Mouse (Mus musculus) neural tube, embryonic 12.5 days (tissue): Measurements from ENCODE around the gene Klhl6. TPM values are rescaled to one million over a fixed set of nuclear protein-coding genes. Genes with fewer than 3 reads are reported as not detected.

Experiments
- ATAC-seq: fragments of 200-750 bp; cut with Nextera tagmentation; 2 replicates; pipeline ENCODE4 v1.8.0; 2017; ENCODE audit warnings: low read depth, mild to moderate bottlenecking, moderate TSS enrichment, moderate library complexity; ENCODE audit not compliant: low FRiP score
- H3K27ac ChIP-seq: fragments of 300-500 bp; sonication (generic); 2 replicates; pipeline ENCODE4 v1.5.1; 2016
- H3K27me3 ChIP-seq: fragments of 300-500 bp; sonication (generic); replicated peaks from 2 replicates; pipeline ENCODE4 v1.6.1; 2016; ENCODE audit warnings: mild to moderate bottlenecking
- H3K36me3 ChIP-seq: fragments of 300-500 bp; sonication (generic); 2 replicates; pipeline ENCODE4 v1.6.1; 2016; ENCODE audit warnings: mild to moderate bottlenecking
- H3K4me1 ChIP-seq: fragments of 300-500 bp; sonication (generic); 2 replicates; pipeline ENCODE4 v1.6.1; 2016
- H3K4me2 ChIP-seq: fragments of 300-500 bp; sonication (generic); replicated peaks from 2 replicates; pipeline ENCODE4 v1.6.1; 2016; ENCODE audit warnings: mild to moderate bottlenecking
- H3K4me3 ChIP-seq: fragments of 300-500 bp; sonication (generic); 2 replicates; pipeline ENCODE4 v1.5.1; 2016
- H3K9ac ChIP-seq: fragments of 300-500 bp; sonication (generic); 2 replicates; pipeline ENCODE4 v1.6.1; 2016; ENCODE audit warnings: mild to moderate bottlenecking
- H3K9me3 ChIP-seq: fragments of 300-500 bp; sonication (generic); 2 replicates; pipeline ENCODE4 v1.6.1; 2016; ENCODE audit warnings: mild to moderate bottlenecking
- WGBS: fragments of 180-500 bp; shearing (Covaris S2); methylation state at CpG from one replicate; pipeline ENCODE4 v1.1.7; 2016; 5-methylcytosine and 5-hydroxymethylcytosine counted together
- polyA plus RNA-seq: library from polyadenylated mRNA; unstranded; fragments of >200 nt; fragmentation: Nextera tagmentation; extraction: Ambion mirVana; gene quantifications from 2 replicates; pipeline ENCODE4 v1.2.1, GENCODE M21; 2016

Gene Klhl6
- polyA plus RNA-seq, 1 experiment from 2014 or later = 7.9 TPM

DNA sequence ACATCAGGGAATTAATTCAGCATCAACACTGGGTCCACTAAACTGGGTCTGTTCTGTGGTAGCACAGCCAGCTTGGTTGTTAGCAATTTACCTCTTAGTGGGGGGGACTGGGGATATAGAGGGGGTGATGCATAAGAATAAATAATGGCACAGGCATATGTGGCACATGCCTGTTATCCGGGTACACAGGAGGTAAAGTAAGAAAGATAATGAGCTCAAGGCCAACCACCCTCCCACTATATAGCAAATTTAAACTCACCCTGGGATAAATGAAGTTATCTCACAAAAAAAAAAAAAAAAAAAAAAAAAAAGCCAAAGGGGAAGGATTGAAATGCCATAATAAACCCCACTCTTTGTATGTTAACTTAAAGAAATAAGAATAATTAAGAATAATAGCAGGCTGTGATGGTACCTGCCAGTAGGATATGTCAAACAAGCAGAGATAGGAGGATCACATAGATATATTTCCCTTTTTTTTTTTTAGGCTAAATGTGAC is 14.9 kb downstream of the Klhl6 start:
- 88% methylated on average over 1 of the region's 1 CpGs for WGBS
- H3K27me3 ChIP-seq = no peaks in the 10 kb centered on the region
- H3K36me3 ChIP-seq = no peaks in the 10 kb centered on the region
- no peak for ATAC-seq
- H3K4me1 ChIP-seq = no peaks in the 10 kb centered on the region
- no peaks in the 10 kb centered on the region for H3K9me3 ChIP-seq
- no peak overlapping the region for H3K4me3 ChIP-seq
- H3K9ac ChIP-seq = no peak overlapping the region
- H3K4me2 ChIP-seq = no peak overlapping the region
- H3K27ac ChIP-seq = no peak overlapping the region

DNA sequence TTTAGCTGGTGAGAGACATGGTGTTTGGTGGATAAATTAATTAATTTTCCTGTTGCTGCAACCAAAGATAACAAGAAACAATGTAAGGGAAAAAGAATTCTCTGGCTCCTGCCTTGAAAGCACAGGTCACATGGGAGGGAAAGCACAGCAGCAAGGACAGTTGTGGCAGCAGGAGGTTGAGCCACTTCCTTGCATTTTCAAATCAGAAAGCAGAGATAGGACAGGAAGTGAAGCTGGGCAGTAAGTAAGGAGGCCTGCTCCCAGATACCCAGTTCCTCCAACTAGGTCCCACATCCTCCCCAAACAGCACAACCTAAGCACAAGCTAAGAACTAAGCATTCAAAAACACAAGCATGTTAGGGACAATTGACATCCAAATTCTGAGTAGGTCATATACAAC is 15.9 kb downstream of the Klhl6 start:
- Histone ChIP-seq H3K4me3 (no peak overlapping the region), H3K36me3 (no peaks in the 10 kb centered on the region), H3K9ac (no peak overlapping the region), H3K27ac (no peak overlapping the region), H3K4me2 (no peak overlapping the region), H3K4me1 (no peaks in the 10 kb centered on the region), H3K27me3 (no peaks in the 10 kb centered on the region), H3K9me3 (no peaks in the 10 kb centered on the region)
- ATAC-seq = no peak

DNA sequence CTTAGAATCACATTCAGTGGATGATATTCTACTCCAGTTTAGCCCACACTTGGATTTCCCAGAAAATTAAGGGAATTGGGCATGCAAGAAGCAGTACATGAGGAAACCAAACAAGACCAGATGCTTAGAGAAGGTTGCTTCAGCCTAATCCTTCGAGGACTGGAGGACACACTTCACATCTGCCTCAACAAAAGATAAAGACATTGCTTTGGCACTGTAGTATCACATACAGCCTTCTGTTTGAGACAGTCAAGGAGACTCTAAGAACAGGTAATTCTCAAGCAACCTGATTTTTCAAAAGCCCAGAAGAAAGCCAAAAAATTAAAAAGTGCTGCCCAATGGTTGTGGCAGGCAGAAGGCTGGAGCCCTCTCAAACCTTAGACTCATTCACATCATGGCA is 16.4 kb downstream of the Klhl6 start:
- 87% methylated on average over 1 of the region's 1 CpGs for WGBS

DNA sequence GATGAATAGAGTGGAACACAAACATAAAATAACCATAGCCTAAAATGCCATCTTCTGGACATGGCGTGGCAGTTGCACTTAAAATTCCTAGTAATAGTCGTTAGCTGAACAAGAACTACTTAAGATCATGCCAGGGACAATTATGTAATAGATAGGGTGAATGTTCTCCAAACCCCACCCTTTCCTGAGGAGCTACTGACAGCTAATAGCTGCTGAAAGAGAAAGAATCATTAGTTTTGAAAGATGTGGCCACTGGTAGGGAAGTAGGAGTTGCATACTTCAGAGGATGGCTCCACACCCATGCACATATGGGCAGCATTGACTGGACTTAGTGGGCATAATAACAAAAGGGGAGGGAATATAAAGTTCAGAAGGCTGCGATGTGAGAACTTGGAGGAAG is 19.9 kb downstream of the Klhl6 start:
- H3K9me3 ChIP-seq = no peaks in the 10 kb centered on the region
- H3K9ac ChIP-seq = no peak overlapping the region
- no peaks in the 10 kb centered on the region for H3K4me1 ChIP-seq
- ATAC-seq = no peak
- 90% methylated on average over 3 of the region's 3 CpGs for WGBS
- H3K4me3 ChIP-seq = no peak overlapping the region
- no peaks in the 10 kb centered on the region for H3K27me3 ChIP-seq
- no peak overlapping the region for H3K27ac ChIP-seq
- no peak overlapping the region for H3K4me2 ChIP-seq
- H3K36me3 ChIP-seq = no peaks in the 10 kb centered on the region

More for the DNA sequence above, 16.4 kb downstream of the Klhl6 start:
- Histone ChIP-seq H3K9ac (no peak overlapping the region), H3K36me3 (no peaks in the 10 kb centered on the region), H3K27me3 (no peaks in the 10 kb centered on the region), H3K27ac (no peak overlapping the region), H3K4me1 (no peaks in the 10 kb centered on the region), H3K9me3 (no peaks in the 10 kb centered on the region), H3K4me3 (no peak overlapping the region), H3K4me2 (no peak overlapping the region)
- ATAC-seq = no peak

DNA sequence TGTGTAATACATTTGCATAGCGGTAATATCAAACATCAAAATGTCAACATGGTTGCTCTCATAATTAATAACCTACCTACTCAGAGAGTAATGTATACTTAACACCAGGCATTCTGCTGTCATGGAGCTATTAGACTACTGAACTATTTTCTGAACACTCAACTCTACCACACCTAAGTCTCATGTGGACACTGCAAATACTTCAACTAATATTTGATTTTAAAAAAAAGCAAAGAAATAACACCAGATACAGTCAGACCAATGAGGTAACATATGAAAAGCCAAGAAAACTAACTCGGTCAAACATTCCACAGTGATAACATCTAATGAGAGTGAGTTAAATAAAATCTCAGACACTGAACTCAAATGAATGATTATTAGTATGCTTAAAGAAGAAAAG is 21.8 kb downstream of the Klhl6 start:
- 90% methylated on average over 2 of the region's 2 CpGs for WGBS
- Histone ChIP-seq H3K9ac (no peak overlapping the region), H3K4me2 (no peak overlapping the region), H3K27me3 (no peaks in the 10 kb centered on the region), H3K36me3 (no peaks in the 10 kb centered on the region), H3K27ac (no peak overlapping the region), H3K9me3 (no peaks in the 10 kb centered on the region), H3K4me3 (no peak overlapping the region), H3K4me1 (no peaks in the 10 kb centered on the region)
- ATAC-seq = no peak

DNA sequence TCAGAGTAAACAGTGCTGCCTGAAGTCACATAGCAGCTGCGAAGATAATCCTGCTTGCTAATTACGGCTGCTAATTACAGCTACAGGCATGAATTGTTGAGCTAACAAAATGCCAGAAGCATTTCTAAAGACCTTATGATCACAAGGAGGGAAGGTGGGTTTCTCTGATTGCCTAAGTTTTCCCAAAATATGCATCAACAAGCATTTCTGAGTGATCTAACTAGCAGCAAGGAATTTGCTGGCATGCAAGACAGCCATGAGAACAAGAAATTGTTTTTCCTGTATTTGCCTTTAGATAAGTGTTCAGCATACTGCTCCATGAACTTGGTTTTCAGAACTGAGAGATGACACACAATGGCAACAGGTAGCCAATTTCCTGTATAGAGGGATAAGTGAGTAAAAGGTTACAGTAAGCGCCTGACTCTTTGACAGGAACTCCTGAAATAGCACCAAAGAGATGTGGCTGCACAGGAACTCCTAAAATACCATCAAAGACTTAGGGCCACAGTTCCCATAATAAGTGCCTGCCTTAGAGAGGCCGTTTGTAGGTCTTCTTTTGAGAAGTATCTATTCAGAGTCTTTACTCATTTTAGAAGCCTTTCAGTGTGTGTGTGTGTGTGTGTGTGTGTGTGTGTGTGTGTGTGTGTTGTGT is 22.3 kb downstream of the Klhl6 start:
- ATAC-seq = no peak
- 81% methylated on average over 4 of the region's 4 CpGs for WGBS
- Histone ChIP-seq H3K4me3 (no peak overlapping the region), H3K9ac (no peak overlapping the region), H3K27me3 (no peaks in the 10 kb centered on the region), H3K4me1 (no peaks in the 10 kb centered on the region), H3K27ac (no peak overlapping the region), H3K36me3 (no peaks in the 10 kb centered on the region), H3K9me3 (no peaks in the 10 kb centered on the region), H3K4me2 (no peak overlapping the region)

DNA sequence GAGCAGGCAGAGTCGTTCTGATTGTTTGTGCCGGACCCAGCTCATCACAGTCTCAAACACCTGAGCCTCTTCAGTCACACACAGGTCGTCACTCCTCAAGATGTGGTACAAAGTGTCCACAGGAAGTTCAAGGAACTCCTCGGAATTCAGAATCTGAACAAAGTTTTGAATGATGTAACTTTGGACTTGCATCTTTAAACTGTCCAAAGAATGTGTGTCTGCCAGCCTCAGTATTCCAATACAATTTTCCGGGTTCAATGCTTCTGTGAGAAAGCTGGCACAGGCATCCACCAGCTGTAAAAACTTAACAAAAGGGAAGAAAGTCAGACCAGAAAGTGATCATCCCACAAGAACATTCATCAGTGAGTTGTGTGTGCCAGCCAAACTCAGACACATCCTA is 25.8 kb downstream of the Klhl6 start:
- Histone ChIP-seq H3K4me3 (no peak overlapping the region), H3K9me3 (no peaks in the 10 kb centered on the region), H3K4me1 (no peaks in the 10 kb centered on the region), H3K4me2 (no peak overlapping the region), H3K27ac (no peak overlapping the region), H3K27me3 (no peaks in the 10 kb centered on the region), H3K36me3 (no peaks in the 10 kb centered on the region), H3K9ac (no peak overlapping the region)
- ATAC-seq = no peak
- 83% methylated on average over 5 of the region's 5 CpGs for WGBS

DNA sequence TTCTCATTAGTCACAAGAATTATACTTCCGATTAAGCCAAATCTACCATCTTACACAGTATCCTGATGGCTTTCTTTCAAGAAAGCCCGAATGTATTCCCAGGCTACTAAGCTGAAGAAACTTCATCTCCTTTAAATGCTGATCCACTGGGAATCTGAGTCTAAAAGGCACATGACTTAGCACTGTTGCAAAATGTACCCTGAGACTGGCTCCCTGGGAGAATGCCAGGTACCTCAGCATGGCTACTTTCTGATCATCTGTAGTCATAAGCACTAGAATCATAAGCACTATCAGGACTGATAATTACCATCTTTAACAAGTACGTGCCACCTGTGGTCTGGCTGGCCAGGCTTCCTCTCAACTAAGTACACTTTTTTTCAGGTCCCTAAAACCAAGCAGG is 35.5 kb downstream of the Klhl6 start:
- Histone ChIP-seq H3K27ac (no peak overlapping the region), H3K36me3 (no peaks in the 10 kb centered on the region), H3K9ac (no peak overlapping the region), H3K4me3 (no peak overlapping the region), H3K4me2 (no peak overlapping the region), H3K27me3 (no peaks in the 10 kb centered on the region), H3K4me1 (no peaks in the 10 kb centered on the region), H3K9me3 (no peaks in the 10 kb centered on the region)
- WGBS = 84% methylated on average over 3 of the region's 3 CpGs
- ATAC-seq = no peak

DNA sequence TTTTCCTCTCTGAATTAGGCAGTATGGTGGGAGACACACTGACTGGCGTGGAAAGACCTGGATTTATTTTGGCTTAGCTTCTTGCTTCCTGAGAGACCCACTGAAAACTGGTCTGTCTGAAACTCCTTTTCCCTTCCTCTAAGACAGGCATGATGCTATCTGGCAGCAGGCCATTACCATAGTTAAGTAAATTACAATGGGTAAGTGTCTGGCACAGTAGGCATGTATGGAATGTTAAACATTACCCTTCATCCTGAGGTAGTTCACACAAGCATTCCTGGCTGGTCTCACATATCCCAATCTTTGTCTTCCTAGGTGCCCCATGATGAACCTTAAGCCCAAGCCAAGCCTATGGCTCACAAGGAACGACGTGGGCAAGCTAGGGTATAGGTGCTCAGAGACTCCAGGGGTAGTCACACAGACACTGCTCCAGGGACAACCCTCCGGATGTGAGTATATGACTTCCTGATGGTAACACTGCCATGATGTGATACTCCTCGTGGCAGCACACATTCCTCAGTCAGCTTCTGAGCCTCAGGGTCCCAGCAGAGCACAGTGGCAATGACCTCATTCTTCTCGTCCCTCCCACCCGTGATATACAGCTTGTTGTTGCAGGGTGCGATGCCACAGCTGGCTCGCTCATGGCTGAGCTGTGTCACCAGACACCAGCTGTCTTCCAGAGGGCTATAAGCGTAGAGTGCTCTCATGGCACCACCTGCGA is 36.1 kb downstream of the Klhl6 start:
- no peak overlapping the region for H3K9ac ChIP-seq
- H3K4me2 ChIP-seq = no peak overlapping the region
- no peaks in the 10 kb centered on the region for H3K9me3 ChIP-seq
- no peak overlapping the region for H3K27ac ChIP-seq
- no peaks in the 10 kb centered on the region for H3K36me3 ChIP-seq
- no peak overlapping the region for H3K4me3 ChIP-seq
- no peaks in the 10 kb centered on the region for H3K4me1 ChIP-seq
- 81% methylated on average over 11 of the region's 11 CpGs for WGBS
- no peaks in the 10 kb centered on the region for H3K27me3 ChIP-seq
- ATAC-seq = no peak

DNA sequence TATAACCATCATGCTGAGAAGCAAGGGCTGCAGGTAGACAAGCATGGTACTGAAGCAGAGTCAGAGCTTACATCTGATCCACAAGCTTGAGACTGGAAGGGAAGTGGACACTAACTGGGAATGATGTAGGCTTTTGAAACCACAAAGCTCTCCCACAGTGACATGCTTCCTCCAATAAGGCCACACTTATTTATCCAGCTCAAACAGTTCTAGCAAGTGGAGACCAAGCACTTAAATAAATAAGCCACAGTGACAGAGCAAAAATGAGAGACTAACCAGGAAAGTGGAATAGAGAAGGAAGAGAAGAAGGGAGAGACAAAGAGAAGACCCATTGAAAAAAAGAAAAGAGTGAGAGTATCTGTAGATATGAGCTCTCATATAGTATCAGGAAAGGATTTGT is 62.0 kb downstream of the Klhl6 start:
- H3K27me3 ChIP-seq = no peaks in the 10 kb centered on the region
- no peaks in the 10 kb centered on the region for H3K36me3 ChIP-seq
- no peaks in the 10 kb centered on the region for H3K4me1 ChIP-seq
- no peak overlapping the region for H3K4me2 ChIP-seq
- ATAC-seq = no peak
- no peak overlapping the region for H3K4me3 ChIP-seq
- no peak overlapping the region for H3K27ac ChIP-seq
- no peaks in the 10 kb centered on the region for H3K9me3 ChIP-seq
- H3K9ac ChIP-seq = no peak overlapping the region

DNA sequence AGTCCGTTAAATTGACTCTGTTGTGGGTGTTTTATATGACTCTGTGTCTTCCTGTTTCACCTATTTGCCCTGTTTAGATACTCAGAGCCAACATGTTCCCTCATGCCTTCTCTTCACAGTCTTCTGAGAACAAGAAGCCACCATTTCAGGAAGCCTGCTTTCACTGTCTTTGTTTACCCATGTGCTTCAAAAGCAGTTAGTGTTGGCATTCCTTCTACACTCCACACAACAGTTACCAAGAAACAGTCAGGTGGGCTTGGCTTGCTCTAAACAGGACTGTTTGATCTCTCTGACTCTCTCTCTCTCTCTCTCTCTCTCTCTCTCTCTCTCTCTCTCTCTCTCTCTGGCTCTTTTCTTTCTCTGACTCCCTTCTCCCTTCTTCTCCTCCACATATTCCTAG is 64.6 kb downstream of the Klhl6 start:
- no peaks in the 10 kb centered on the region for H3K27me3 ChIP-seq
- no peak for ATAC-seq
- H3K27ac ChIP-seq = no peak overlapping the region
- H3K4me1 ChIP-seq = no peaks in the 10 kb centered on the region
- 81% methylated on average over 1 of the region's 1 CpGs for WGBS
- H3K4me2 ChIP-seq = no peak overlapping the region
- H3K36me3 ChIP-seq = no peaks in the 10 kb centered on the region
- H3K9me3 ChIP-seq = no peaks in the 10 kb centered on the region
- no peak overlapping the region for H3K9ac ChIP-seq
- H3K4me3 ChIP-seq = no peak overlapping the region

DNA sequence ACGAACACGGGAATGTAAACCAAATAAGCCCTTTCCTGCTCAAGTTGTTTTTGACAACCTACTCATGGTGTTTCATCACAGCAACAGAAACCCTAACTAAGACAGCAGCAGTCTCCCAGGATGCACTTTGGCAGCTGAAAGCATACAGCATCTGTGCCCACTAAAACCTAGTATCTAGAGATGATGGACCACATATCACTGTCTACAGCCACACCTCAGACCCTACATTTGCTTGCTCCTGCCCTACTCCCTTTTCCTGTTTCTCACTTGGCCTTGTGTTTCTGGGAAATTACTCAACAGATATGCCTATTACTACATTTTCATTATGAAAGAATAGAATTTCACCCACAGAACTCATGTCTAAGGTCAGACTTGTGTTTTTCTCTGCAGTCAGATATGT is 70.3 kb downstream of the Klhl6 start:
- ATAC-seq = no peak
- WGBS = 82% methylated on average over 2 of the region's 2 CpGs

DNA sequence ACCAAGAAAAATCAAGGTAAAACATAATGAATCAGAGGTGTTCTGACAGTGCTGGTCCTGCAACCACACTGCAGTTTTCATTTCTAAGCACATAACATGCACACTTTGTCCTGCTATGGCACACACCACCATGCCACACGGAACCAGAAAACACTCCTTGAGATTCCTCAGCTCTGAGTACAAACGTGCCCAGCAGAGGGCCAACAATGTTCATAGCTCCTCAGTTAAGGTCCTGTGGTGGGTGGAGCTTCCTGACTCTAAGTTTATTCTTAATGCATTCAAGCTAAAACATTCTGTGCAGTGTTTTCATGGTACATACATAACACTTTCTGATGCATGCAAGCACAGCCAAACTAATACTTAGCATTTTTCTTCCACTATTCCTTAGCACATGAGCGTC is 74.5 kb downstream of the Klhl6 start:
- no peaks in the 10 kb centered on the region for H3K4me1 ChIP-seq
- H3K9ac ChIP-seq = no peak overlapping the region
- no peaks in the 10 kb centered on the region for H3K9me3 ChIP-seq
- no peak for ATAC-seq
- WGBS = 63% methylated on average over 3 of the region's 3 CpGs
- H3K4me2 ChIP-seq = no peak overlapping the region
- no peak overlapping the region for H3K27ac ChIP-seq
- no peak overlapping the region for H3K4me3 ChIP-seq
- no peaks in the 10 kb centered on the region for H3K36me3 ChIP-seq
- no peaks in the 10 kb centered on the region for H3K27me3 ChIP-seq

More for the DNA sequence above, 70.3 kb downstream of the Klhl6 start:
- H3K36me3 ChIP-seq = no peaks in the 10 kb centered on the region
- H3K4me2 ChIP-seq = no peak overlapping the region
- no peak overlapping the region for H3K27ac ChIP-seq
- H3K4me3 ChIP-seq = no peak overlapping the region
- H3K4me1 ChIP-seq = no peaks in the 10 kb centered on the region
- no peak overlapping the region for H3K9ac ChIP-seq
- no peaks in the 10 kb centered on the region for H3K27me3 ChIP-seq
- no peaks in the 10 kb centered on the region for H3K9me3 ChIP-seq
